Mouse (Mus musculus) lung, adult 2 months (tissue): Measurements from ENCODE around the gene Pcca.

Experiments
- CTCF ChIP-seq: fragments of 200-500 bp; IDR thresholded peaks from 2 replicates; pipeline ENCODE4 v1.5.1; 2011; ENCODE audit warnings: mild to moderate bottlenecking, low read length, control low read depth; ENCODE audit not compliant: insufficient read depth
- POLR2A ChIP-seq: fragments of 200-500 bp; IDR thresholded peaks from 2 replicates; pipeline ENCODE4 v1.6.1; 2011; ENCODE audit warnings: low read depth, mild to moderate bottlenecking, control low read depth, low read length, borderline replicate concordance; ENCODE audit errors: extremely low read depth

DNA sequence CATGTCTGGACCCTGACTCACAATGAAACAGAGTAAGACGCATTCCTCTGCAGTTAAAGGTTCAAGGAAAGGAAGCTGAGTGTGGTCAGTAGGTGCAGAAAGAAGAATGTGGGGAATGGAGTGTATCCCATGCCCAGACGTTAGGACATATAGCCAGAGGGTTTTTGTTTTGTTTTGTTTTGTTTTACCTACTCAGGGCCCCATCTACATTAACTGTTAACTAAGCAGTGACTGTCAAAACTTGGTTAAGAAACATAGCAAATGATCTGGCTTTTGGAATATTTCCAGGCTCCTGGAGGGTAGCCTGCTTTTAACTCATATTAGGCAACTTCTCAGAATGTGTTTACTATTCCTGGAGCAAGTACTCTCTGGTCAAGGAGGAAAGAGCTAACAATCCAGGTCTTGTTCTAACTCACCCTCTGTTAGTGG is 369.8 kb downstream of the Pcca start:
- TF ChIP-seq CTCF (no peak), POLR2A (no peak)
